Mouse (Mus musculus) heart, adult 2 months (tissue): ENCODE data around the gene Mcrip1. TPM values are rescaled to one million over a fixed set of nuclear protein-coding genes. Genes with fewer than 3 reads are reported as not detected.

ENCODE experiments used
- DNase-seq, 2 experiments: peaks; one replicate each; pipeline ENCODE4 v3.0.0; 2021
- H3K27ac ChIP-seq: fragments of 200-600 bp; 2 replicates; pipeline ENCODE4 v1.8.1; 2022
- H3K27me3 ChIP-seq: fragments of 200-500 bp; 2 replicates; pipeline ENCODE4 v1.6.1; 2012; ENCODE audit warnings: mild to moderate bottlenecking, low read length, inconsistent platforms, mixed read lengths; ENCODE audit not compliant: control insufficient read depth, insufficient read depth
- H3K36me3 ChIP-seq: fragments of 200-500 bp; 2 replicates; pipeline ENCODE4 v1.6.1; 2012; ENCODE audit warnings: low read length, inconsistent platforms; ENCODE audit not compliant: control insufficient read depth, insufficient read depth
- H3K4me1 ChIP-seq: fragments of 200-500 bp; 2 replicates; pipeline ENCODE4 v1.6.1; 2011; ENCODE audit warnings: low read length; ENCODE audit not compliant: control insufficient read depth, insufficient read depth
- H3K4me3 ChIP-seq: fragments of 200-600 bp; 2 replicates; pipeline ENCODE4 v1.8.1; 2022
- H3K79me2 ChIP-seq: fragments of 200-500 bp; replicated peaks from 2 replicates; pipeline ENCODE4 v1.6.1; 2012; ENCODE audit warnings: mild to moderate bottlenecking, inconsistent platforms, low read length, moderate library complexity, mixed read lengths; ENCODE audit not compliant: control insufficient read depth, insufficient read depth
- H3K9ac ChIP-seq: fragments of 200-500 bp; 2 replicates; pipeline ENCODE4 v1.6.1; 2012; ENCODE audit warnings: low read depth, mild to moderate bottlenecking, control low read depth, inconsistent platforms, low read length, mixed read lengths
- CTCF ChIP-seq: fragments of 200-600 bp; IDR thresholded peaks from 2 replicates; pipeline ENCODE4 v1.8.1; 2022; ENCODE audit warnings: antibody characterized with exemption, mild to moderate bottlenecking, moderate library complexity
- EP300 ChIP-seq: fragments of 200-500 bp; IDR thresholded peaks from 2 replicates; pipeline ENCODE4 v1.6.1; 2011; ENCODE audit warnings: low read depth, low read length, control low read depth; ENCODE audit not compliant: insufficient read depth
- POLR2A ChIP-seq: fragments of 200-500 bp; IDR thresholded peaks from 2 replicates; pipeline ENCODE4 v1.6.1; 2011; ENCODE audit warnings: mild to moderate bottlenecking, low read depth, low read length, control low read depth; ENCODE audit not compliant: insufficient read depth
- WGBS: fragments of 180-500 bp; shearing (Covaris S2); methylation state at CpG from one replicate; pipeline ENCODE4 v1.1.7; 2018; 5-methylcytosine and 5-hydroxymethylcytosine counted together
- intact Hi-C: fragments of 180-260 bp; cut with DNase I; formaldehyde crosslinking; loops from one replicate; pipeline ENCODE4 v1.15.1; 2025
- polyA plus RNA-seq: library from polyadenylated mRNA; depleted of rRNA; stranded (reverse); fragments of >200 nt; gene quantifications from 2 replicates; pipeline ENCODE4 v1.2.3, GENCODE M21; 2012
- total RNA-seq, 2 experiments: library from RNA; stranded (reverse); gene quantifications; 2 replicates each; pipeline ENCODE4 v1.2.3; 2021

The Mcrip1 gene
- total and polyA plus RNA-seq, 3 experiments, result 38.5 to 84.9 (median 43.9) TPM

DNA sequence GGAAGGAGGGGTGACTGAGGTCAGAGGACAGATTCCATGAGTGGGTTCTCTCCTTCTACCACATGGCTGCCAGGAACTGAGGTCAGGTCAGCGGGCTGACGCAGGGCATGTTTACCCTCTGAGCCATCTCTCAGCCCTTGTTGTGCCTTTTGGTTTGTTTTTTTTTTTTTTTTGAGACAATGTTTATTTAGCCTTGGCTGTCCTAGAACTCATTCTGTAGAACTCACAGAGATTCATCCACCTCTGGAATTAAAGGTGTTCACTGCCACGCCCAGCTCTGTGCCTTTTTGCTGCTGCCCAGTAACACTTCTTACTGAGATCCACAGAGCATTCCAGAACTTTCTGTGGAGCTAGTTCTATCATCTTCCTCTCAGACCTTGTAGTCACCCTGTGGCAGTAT is 43.9 kb downstream of the Mcrip1 start:
- Histone ChIP-seq H3K36me3 (no peaks in the 10 kb centered on the region), H3K27ac (no peak overlapping the region), H3K4me3 (no peak overlapping the region), H3K27me3 (no peaks in the 10 kb centered on the region), H3K4me1 (peaks cover 2% of the 10 kb centered on the region; the same call in 1 of the 2 replicates), H3K79me2 (no peaks in the 10 kb centered on the region), H3K9ac (no peak overlapping the region)
- DNase-seq, result no peak
- TF ChIP-seq POLR2A (no peak), CTCF (no peak), EP300 (no peak)
- 86% methylated on average over 3 of the region's 3 CpGs for WGBS
- intact Hi-C loops, result no loop called here

DNA sequence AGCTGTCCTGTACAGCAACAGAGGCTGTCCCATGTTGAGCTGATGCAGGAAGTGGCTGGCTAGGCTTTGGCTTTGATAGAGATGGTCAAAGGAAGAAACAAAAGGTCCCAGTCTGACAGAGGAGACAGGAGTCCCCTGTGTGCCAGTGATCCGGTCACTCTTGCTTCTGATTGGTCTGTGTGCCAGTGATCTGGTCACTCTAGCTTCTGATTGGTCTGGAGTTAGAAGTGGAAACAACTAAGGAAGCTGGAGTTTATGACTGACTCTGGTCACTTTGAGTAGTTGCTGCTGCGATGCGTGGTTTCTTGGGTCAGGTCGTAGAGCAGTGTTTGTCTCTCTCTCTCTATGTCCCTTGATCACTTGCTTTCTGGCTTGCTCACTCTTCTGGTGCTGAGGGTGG is 47.8 kb downstream of the Mcrip1 start:
- H3K36me3 ChIP-seq, result no peaks in the 10 kb centered on the region
- no peak for DNase-seq
- H3K4me1 ChIP-seq, result peaks cover 4% of the 10 kb centered on the region
- no peaks in the 10 kb centered on the region for H3K79me2 ChIP-seq
- no peak overlapping the region for H3K9ac ChIP-seq
- TF ChIP-seq CTCF (no peak), EP300 (no peak), POLR2A (no peak)
- H3K4me3 ChIP-seq, result no peak overlapping the region
- WGBS, result 80% methylated on average over 4 of the region's 4 CpGs
- intact Hi-C loops, result no loop called here
- no peaks in the 10 kb centered on the region for H3K27me3 ChIP-seq
- no peak overlapping the region for H3K27ac ChIP-seq

DNA sequence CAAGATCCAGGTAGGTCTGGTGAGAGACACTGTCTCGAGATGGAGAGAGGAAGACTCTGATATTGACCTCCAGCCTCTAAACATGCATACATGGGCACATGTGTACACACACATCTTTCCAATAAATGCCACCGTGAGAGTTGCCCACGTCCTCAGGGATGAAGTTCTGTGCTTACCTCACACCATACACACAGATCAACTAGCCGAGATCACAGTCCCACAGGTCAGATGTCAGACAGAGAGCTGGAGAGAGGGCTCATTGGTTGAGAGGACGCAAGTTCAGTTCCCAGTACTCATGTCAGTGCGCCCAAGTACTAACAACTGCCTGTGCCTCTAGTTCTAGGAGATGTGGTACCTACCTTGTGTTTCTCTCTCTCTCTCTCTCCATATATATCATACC is 48.5 kb downstream of the Mcrip1 start:
- peaks cover 4% of the 10 kb centered on the region for H3K4me1 ChIP-seq
- no peak overlapping the region for H3K27ac ChIP-seq
- H3K9ac ChIP-seq, result no peak overlapping the region
- H3K4me3 ChIP-seq, result no peak overlapping the region
- intact Hi-C loops, result no loop called here
- 48% methylated on average over 6 of the region's 6 CpGs for WGBS
- no peaks in the 10 kb centered on the region for H3K79me2 ChIP-seq
- no peaks in the 10 kb centered on the region for H3K27me3 ChIP-seq
- TF ChIP-seq POLR2A (no peak), CTCF (no peak), EP300 (no peak)
- no peak for DNase-seq
- no peaks in the 10 kb centered on the region for H3K36me3 ChIP-seq

DNA sequence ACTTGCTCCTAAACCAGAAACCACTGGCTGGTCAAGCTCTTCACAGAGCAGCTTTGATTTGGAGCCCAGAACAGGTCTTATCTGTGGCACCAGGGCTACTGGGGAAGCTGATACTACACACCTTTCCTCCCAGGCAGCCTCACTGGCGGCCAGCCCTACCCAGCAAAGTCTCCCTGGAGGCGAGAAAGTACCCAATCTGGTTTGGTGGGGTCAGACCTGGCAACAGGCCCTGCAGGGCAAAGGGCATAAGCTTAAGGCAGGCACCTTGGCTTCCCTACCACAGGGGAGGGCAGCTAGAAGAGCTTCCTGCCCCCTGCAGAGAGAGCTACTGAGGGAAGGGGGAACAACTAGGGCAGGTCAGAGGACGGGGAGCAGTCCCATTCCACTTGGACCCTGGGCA is 49.2 kb downstream of the Mcrip1 start:
- H3K27me3 ChIP-seq, result no peaks in the 10 kb centered on the region
- intact Hi-C loops, result no loop called here
- no peaks in the 10 kb centered on the region for H3K36me3 ChIP-seq
- H3K79me2 ChIP-seq, result no peaks in the 10 kb centered on the region
- no peak overlapping the region for H3K27ac ChIP-seq
- H3K9ac ChIP-seq, result peak overlapping the region; percentile 27; the same call in 1 of the 2 replicates
- H3K4me3 ChIP-seq, result no peak overlapping the region
- DNase-seq, result no peak
- H3K4me1 ChIP-seq, result peaks cover 4% of the 10 kb centered on the region
- no peak for TF ChIP-seq CTCF
- no peak for TF ChIP-seq POLR2A
- WGBS, result 5% methylated on average over 3 of the region's 3 CpGs

DNA sequence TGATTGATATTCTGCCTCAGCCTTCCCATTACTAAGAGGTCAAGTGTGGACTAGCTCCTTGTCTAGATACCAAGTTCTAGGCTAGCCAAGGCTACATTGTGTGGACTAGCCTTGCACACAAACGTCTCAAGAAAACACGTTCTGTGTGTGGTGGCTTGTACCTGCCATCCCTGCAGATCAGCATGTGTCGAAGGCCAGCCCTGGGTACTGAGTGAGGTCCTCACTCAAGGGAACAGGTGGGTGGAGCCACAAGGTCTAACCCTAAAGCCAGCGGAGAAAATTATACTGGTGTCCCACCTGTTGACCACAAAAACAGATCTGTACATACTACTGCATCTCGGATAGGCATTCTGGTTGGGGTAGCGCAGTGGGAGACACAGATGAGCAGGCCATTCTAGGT is 49.6 kb downstream of the Mcrip1 start:
- WGBS, result 74% methylated on average over 6 of the region's 6 CpGs
- intact Hi-C loops, result no loop called here
- H3K27ac ChIP-seq, result no peak overlapping the region

DNA sequence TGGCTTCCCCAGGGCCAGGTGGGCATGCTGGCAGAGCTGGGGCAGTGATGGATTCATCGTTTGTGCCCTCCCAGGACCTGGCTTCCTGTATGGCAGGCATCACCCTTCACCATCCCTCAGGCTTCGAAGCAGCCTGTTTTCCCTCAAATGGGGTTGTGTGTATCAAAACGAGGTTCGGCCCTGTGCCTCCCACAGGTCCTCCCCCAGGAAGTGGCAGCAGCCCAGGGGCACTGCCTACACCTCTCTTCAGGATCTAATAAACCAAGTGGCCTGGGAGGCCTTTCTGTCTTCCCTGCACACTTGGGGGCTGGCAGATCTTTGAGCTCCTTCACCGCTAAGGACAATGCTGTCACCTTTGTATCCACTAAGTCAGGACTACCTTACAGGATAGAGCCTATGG is 50.6 kb downstream of the Mcrip1 start:
- 75% methylated on average over 5 of the region's 5 CpGs for WGBS

More for the DNA sequence above, 49.6 kb downstream of the Mcrip1 start:
- Histone ChIP-seq H3K9ac (no peak overlapping the region), H3K4me1 (peaks cover 4% of the 10 kb centered on the region), H3K79me2 (no peaks in the 10 kb centered on the region), H3K36me3 (no peaks in the 10 kb centered on the region), H3K27me3 (no peaks in the 10 kb centered on the region), H3K4me3 (no peak overlapping the region)
- no peak for DNase-seq
- TF ChIP-seq CTCF (no peak), EP300 (no peak), POLR2A (no peak)

More for the DNA sequence above, 50.6 kb downstream of the Mcrip1 start:
- TF ChIP-seq EP300 (no peak), CTCF (no peak), POLR2A (no peak)
- Histone ChIP-seq H3K9ac (no peak overlapping the region), H3K36me3 (no peaks in the 10 kb centered on the region), H3K79me2 (no peaks in the 10 kb centered on the region), H3K4me3 (no peak overlapping the region), H3K4me1 (peaks cover 4% of the 10 kb centered on the region), H3K27ac (no peak overlapping the region), H3K27me3 (no peaks in the 10 kb centered on the region)
- intact Hi-C loops, result no loop called here
- DNase-seq, result no peak
